Mouse (Mus musculus) thymus, adult 2 months (tissue): Measurements from ENCODE around the gene Cdcp1.

Experiments
- CTCF ChIP-seq: fragments of 200-500 bp; IDR thresholded peaks from 2 replicates; pipeline ENCODE4 v1.5.1; 2012; ENCODE audit warnings: mild to moderate bottlenecking, control low read depth, low read length, moderate library complexity, borderline replicate concordance; ENCODE audit not compliant: control insufficient read depth, poor library complexity, insufficient read depth; ENCODE audit errors: extremely low read depth
- POLR2A ChIP-seq: fragments of 200-500 bp; IDR thresholded peaks from 2 replicates; pipeline ENCODE4 v1.6.1; 2012; ENCODE audit warnings: mild to moderate bottlenecking, low read length, control low read depth, moderate library complexity; ENCODE audit not compliant: control insufficient read depth, poor library complexity, insufficient read depth; ENCODE audit errors: extremely low read depth

DNA sequence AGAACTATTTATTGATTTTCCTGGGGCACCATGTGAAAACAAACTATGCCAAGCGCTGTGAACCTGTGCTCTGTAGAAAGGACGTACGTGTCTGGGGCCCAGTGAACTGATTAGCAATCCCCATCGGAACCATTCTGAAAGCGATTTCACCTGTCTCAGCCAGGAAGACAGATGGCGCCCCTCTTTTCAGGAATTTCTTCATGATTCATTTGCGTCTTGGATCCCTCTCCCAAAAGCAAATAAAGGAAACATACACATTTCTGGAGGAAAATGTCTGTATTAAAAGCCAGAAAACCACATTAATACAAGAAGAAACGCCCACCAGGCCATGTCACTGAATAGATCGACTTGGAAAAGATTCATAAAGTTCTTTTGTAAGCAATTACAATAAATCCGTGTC lies 43.0 kb upstream of the Cdcp1 start:
- no peak for TF ChIP-seq CTCF
- no peak for TF ChIP-seq POLR2A
